Mouse (Mus musculus) retina, adult 2 months (tissue): ENCODE measurements around the gene Prrc2a.

Experiments
- DNase-seq: peaks from one replicate; pipeline ENCODE4 v3.0.0-alpha.2; 2012; ENCODE audit warnings: low read depth, low spot score

Prrc2a gene

GRCm38 (mm10) chr17:35162730-35163129, 2.0 kb downstream of the Prrc2a start:
- DNase-seq, result no peak

GRCm38 (mm10) chr17:35162121-35162520, 2.6 kb downstream of the Prrc2a start:
- no peak for DNase-seq

- DNase-seq, result no peak
Measured at GRCm38 (mm10) chr17:35161421-35161820, 3.3 kb downstream of the Prrc2a start.

GRCm38 (mm10) chr17:35159638-35160037, 5.1 kb downstream of the Prrc2a start:
- DNase-seq, result no peak

GRCm38 (mm10) chr17:35158850-35159593, 5.7 kb downstream of the Prrc2a start:
- no peak for DNase-seq

- DNase-seq, result no peak
Measured at GRCm38 (mm10) chr17:35157661-35158175, 7.0 kb downstream of the Prrc2a start.

GRCm38 (mm10) chr17:35157254-35157653, 7.4 kb downstream of the Prrc2a start:
- DNase-seq, result no peak

GRCm38 (mm10) chr17:35156461-35157200, 8.1 kb downstream of the Prrc2a start:
- DNase-seq, result no peak

GRCm38 (mm10) chr17:35155451-35155850, 9.2 kb downstream of the Prrc2a start:
- no peak for DNase-seq

- no peak for DNase-seq
Measured at GRCm38 (mm10) chr17:35154616-35155015, 10.1 kb downstream of the Prrc2a start.

GRCm38 (mm10) chr17:35153931-35154330, 10.8 kb downstream of the Prrc2a start:
- no peak for DNase-seq

GRCm38 (mm10) chr17:35153077-35153476, 11.6 kb downstream of the Prrc2a start:
- DNase-seq, result no peak

- DNase-seq, result no peak
Measured at GRCm38 (mm10) chr17:35152121-35152520, 12.6 kb downstream of the Prrc2a start.

- DNase-seq, result no peak
Measured at GRCm38 (mm10) chr17:35147922-35148639, 16.6 kb downstream of the Prrc2a start.

GRCm38 (mm10) chr17:35147348-35147747, 17.3 kb downstream of the Prrc2a start:
- no peak for DNase-seq

- DNase-seq, result no peak
Measured at GRCm38 (mm10) chr17:35146139-35146538, 18.6 kb downstream of the Prrc2a start.

- DNase-seq, result no peak
Measured at GRCm38 (mm10) chr17:35141971-35142370, 22.7 kb downstream of the Prrc2a start.

- DNase-seq, result no peak
Measured at GRCm38 (mm10) chr17:35140490-35140996, 24.2 kb downstream of the Prrc2a start.

GRCm38 (mm10) chr17:35139269-35139668, 25.4 kb downstream of the Prrc2a start:
- no peak for DNase-seq

- no peak for DNase-seq
Measured at GRCm38 (mm10) chr17:35135591-35136320, 28.9 kb downstream of the Prrc2a start.
